Mouse (Mus musculus): Measurements from ENCODE around the gene Spert.

- TF ChIP-seq CTCF (IDR thresholded peaks at IDR 0.05; ENCODE audit: insufficient read depth, low read depth, low read length): no peak
- no peak for TF ChIP-seq POLR2A (IDR thresholded peaks at IDR 0.05; ENCODE audit: insufficient read depth, low read depth, low read length)
Observed at GRCm38 (mm10) chr14:75637641-75638040, 44.7 kb upstream of the Spert start.

All from olfactory bulb, adult 2 months (tissue).